Mouse (Mus musculus) erythroid progenitor cell, adult 5-6 weeks (primary cell): Measurements from ENCODE around the gene Birc2. TPM values are rescaled to one million over a fixed set of nuclear protein-coding genes. Genes with fewer than 3 reads are reported as not detected.
"Not testable (repeated sequence)": the region's sequence is repeated elsewhere in the genome, so short reads cannot be mapped to it uniquely, and the experiment has no call there.

Source experiments
- ATAC-seq: replicated peaks from 2 replicates; pipeline ENCODE4 v1.8.0; 2016; ENCODE audit warnings: moderate number of reproducible peaks, mild to moderate bottlenecking, moderate TSS enrichment, inconsistent platforms; ENCODE audit not compliant: poor library complexity, low FRiP score, severe bottlenecking
- total RNA-seq, 2 experiments: library from RNA; stranded (forward) in 1 of 2; stranded (reverse) in 1 of 2; fragments of 150-400 nt in 1 of 2; fragments of 186-747, 209-891 nt in 1 of 2; gene quantifications; 2 replicates each; pipeline versions ENCODE4 v1.2.3 to v1.2.4; 2015 to 2017; ENCODE audit warnings: low replicate concordance in 2 of 2

Gene Birc2
- 56.6 and 59.9 TPM in 2 replicates for total RNA-seq (2015; ENCODE audit: low replicate concordance)
- 45.6 and 63.0 TPM in 2 replicates for total RNA-seq (2017; ENCODE audit: low replicate concordance)

GRCm38 (mm10) chr9:7836905-7837805, at the start of gene Birc2:
Birc2 (minus strand) TSS chr9:7837064.
- ATAC-seq = peak; percentile 96

DNA sequence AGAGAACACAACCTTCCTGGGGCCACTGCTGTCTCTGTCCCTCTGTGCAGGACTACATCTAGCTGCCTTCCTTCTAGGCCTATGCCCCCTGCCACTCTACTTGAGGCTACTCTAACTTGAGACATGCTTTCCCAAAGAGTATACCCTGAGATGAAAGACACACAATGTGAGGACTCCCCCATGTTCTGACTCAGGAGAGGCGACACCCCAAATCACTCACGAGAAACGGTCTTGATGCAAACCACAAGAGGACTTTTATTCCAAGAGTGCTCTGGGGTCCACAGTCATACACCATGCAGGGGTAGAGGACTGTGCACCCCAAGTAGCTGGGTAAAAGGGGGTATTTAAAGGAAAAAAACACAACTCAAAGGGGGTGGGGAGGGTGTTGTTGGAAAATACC, 47.5 kb upstream of the Birc2 start:
- ATAC-seq = no peak

DNA sequence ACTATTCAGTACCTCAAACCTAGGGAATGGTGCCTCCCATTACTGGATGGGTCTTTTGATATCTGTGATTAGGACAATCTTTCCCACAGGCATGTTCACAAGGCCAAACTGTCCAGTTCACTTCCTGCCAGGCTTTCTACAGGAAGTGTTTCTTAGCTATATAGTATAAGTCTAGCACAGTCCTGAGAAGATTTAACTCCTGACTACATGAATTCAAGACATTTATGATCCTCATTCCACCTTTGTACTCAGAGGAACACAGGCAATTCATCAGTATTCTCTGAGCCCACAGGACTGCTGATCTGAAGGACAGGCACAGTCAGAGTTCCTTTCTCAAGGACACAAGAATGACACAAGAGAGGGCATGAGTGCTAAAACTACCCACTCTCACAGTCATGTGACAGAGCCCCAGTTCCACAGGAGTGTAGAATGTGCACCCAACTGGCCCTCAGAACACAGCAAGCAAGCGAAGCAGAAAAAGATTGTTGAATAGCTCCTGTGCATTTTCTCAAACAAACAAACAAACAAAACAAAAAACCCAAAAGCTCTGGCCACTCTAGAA, 45.5 kb upstream of the Birc2 start:
- ATAC-seq = no peak

DNA sequence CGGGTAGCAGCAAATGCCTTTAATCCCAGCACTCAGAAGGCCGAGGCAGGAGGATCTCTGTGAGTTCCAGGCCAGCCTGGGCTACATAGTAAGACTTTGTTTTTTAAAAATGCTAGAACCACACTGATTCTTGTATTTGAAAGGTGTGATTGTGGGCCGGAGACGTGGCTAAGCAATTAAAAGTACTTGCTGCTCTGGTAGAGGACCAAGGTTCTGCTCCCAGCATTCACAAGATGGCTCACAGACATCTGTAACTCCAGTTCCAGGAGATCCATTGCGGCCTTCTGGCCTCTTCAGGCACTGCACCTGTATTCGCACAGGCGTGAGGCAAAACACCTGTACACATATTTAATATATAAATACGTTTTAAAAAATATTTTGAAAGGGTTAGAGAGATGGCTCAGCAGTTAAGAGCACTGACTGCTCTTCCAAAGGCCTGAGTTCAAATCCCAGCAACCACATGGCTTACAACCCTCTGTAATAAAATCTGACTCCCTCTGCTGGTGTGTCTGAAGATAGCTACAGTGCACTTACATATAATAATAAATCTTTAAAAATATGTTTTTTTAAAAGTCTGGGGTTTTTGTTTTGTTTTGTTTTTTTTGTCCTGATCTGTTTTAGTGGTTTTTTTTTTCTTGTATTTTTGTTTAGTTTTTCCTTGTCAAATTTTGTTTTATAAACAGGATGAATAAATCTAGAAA, 36.8 kb upstream of the Birc2 start:
- no peak for ATAC-seq

- ATAC-seq = peak; percentile 97
Measured at GRCm38 (mm10) chr9:7872775-7873439, 36.0 kb upstream of the Birc2 start, which contains the start of gene Birc3. Birc3 (minus strand) TSS chr9:7873186.

DNA sequence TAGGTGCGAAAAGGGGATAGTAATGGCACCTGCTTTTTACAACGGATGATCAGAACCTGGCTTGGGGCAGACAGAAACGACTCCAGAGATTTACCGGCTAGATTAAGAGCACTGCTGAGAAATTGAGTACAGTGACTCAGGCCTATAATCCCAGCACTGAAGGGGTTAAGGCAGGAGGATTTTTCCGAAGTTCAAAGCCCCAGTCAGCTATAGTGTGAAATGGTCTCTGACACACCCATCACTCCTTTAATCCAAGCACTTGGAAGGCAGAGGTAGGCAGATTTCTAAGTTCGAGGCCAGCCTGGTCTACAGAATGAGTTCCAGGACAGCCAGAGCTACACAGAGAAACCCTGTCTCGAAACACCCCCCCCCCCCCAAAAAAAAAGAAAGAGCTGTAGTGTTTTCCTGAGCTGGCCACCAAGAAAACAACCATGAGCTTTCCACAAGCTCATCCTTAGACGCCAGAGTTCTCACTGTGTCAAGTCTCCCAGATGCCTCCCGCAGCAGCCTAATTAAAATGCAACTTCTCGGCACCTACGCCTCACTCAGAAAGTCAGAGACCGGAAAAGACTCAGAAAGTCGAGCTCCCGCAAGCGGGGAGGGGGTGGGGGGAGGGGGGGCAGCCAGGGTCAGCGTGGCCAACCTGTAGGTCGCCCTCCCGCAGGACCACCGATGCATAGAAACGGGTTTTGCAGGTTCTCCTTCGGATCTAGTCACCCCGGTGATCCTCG, 35.3 kb upstream of the Birc2 start:
- ATAC-seq = no peak

- no peak for ATAC-seq
Measured at GRCm38 (mm10) chr9:7871316-7872043, 34.6 kb upstream of the Birc2 start.

DNA sequence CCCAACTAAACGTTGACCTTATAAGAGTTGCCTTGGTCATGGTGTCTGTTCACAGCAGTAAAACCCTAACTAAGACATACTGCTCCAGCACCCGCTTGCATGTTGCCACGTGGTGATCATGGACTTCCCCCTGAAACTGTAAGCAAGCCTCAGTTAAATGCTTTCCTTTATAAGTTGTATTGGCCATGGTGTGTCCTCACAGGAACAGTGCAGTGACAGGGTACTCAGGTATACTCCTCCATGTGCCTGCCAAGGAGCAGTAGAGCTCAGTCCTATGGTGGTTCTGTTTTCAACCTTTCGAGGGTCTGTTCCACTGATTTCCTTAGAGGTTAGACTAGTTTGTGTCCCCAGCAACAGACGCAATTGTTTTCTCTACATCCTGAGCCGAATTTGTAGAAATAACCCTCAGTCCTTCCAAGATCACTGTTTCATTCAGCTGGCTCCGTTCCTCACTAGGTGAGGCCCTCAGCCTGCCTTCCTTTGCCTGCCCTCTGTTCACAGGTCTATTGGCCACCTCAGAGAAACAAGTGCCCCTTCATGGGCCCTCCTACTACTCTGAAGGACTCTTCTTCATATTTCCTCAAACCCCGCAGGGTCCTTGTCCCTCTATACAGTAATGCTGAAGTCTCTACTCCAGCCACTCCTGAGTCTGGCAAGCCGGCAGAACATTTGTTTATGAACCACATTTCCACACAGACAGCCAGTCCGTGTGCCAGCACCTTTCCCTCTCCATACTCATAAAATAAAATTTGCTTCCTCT, 33.9 kb upstream of the Birc2 start:
- ATAC-seq = no peak

DNA sequence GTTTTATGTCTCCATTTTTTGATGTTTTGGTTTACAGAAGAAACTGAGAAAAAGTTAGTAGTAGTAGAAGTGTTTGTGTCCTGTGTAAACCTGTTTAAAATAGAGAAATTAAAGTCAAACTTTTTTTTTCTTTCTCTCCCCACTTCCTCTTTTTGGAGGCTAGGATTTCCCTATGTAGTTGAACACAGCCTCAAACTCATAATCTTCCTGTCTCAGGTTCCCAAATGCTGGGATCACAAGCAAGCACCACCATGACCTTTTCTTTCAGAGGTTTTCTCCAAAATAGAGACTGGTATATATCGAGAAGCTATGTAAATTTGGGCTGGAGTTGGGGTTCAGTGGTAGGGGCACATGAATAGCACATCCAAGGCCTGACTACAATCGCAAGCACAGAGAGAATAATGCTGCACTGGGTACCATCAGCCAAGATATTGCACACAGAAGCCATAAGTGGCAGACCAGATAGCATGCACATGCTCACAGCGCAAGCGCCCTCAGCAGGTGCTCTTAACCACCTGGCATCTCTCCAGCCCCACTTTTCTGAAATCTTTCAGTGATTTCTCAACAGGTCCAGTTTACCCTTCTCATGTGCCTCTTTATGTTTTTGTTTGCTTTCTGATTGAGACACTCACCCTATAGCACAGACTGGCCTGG, 32.1 kb upstream of the Birc2 start:
- no peak for ATAC-seq

GRCm38 (mm10) chr9:7867981-7868380, 31.1 kb upstream of the Birc2 start:
- ATAC-seq = no peak

GRCm38 (mm10) chr9:7866981-7867380, 30.1 kb upstream of the Birc2 start:
- ATAC-seq = not testable (repeated sequence)

DNA sequence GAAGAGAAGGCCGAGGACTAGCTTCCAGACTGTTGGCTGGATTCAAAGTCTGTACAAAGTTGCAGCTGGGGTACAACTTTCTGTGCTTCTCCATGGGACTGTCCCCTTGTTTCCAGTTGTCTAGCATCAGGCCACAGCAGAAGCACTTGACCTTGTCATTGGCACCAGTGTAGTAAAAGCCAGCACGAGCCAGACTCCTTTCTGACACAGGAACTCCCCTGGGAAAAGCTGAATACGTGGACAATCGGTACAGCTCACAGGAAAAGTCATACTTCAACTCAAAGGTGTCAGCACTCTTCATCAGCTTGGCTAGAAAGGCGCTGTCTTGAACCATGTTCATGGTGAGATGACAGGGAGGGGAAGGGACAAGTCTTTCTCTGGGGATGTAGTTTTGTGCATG, 24.1 kb upstream of the Birc2 start:
- ATAC-seq = no peak

DNA sequence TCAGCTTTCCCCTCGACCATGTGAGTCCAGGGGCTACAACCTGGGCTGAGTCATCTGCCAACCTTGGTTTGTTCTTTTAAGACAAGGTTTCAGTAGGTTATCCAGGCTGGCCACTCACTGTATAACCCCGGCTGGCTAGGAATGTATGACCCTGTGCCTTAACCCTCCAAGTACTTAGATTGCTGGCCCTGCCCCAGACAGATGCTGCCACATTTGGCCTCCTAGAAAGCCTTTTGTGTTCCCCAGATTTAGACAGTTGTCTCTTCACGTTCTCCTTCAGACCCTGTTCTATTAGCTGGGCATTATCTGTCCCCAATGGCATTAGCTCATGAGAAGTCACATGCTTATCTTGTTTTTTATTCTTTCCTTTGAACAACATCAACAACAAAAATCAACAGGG, 19.0 kb upstream of the Birc2 start:
- no peak for ATAC-seq

DNA sequence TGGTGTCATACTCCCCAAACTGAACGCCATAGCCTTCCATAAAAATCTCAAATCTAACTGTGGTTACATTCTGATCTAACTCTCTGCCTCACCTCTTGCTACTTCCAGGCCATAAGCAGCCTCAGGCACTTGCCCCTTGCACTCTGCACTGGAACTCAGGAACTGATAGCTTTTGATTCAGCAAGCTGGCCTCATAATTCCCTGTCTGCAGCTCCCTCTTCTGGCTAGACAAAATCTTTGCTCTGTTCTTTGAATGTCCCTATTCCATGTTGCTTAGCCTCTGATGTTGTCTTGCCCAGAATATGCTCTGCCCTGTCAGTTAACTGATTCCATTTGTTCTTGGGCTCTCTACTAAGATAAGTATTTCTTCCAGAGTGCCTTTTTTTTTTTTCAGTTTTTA, 18.5 kb upstream of the Birc2 start:
- ATAC-seq = peak; percentile 34; the same call in 1 of the 2 replicates

GRCm38 (mm10) chr9:7854196-7854595, 17.3 kb upstream of the Birc2 start:
- ATAC-seq = not testable (repeated sequence)

DNA sequence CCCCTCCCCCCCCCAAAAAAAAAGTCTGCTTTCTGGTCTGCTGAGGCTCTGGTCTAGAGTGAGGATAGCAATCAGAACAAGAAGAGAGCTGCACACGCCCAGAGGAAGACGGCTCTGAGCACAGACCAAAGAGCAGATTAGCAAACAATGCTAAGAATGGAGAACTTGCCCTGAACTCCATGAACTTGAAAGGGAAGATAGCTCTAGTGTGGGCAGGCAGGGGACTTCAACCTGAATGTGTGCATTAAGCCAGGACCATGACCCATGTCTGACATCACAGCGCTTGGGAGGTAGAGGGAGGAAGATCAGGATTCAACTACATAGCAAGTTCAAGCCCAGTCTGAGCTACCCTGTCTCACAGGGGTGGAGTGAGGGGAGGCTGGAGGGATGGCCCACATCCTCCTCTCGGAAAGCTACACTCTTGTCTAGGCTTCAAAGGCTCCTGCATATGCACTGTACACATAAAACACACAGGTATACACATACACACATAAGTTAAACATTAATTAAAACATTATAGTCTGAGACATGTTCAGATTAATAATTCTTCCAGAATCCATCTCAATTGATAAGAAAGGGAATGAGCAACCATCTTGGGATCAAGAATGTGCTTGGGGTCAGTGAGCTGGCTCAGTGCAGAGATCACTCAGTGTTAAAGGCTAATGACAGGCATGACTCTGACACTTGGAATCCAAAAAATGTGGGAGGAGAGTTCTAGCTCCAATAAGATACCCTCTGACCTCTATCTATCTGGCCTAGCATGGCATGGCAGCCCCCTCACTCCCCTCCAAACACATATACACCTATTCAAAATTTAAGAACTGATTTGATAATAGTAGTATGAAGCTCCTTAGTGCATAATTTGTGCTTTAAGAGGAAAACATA, 15.7 kb upstream of the Birc2 start:
- no peak for ATAC-seq

DNA sequence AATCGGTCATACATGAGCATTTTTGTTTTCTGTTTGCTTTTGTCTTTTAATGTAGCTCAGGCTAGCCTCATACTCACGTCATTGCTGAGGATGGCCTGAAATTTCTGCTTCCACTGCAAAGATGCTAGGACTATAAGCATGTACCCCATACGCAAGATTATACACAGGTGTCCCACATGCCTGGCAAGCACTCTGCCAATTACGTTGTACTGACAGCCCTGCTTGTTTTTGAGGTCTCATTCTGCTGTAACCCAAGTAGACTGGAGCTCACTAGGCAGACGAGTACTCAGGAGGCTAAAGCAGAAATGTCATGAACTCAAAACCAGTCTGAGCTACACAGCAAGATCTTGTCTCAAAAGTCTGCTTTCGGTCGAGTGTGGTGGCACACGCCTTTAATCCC, 15.0 kb upstream of the Birc2 start:
- ATAC-seq = no peak
